Mouse (Mus musculus): Measurements from ENCODE around the gene Arfip1. TPM values are rescaled to one million over a fixed set of nuclear protein-coding genes. Genes with fewer than 3 reads are reported as not detected.

Gene Arfip1
- polyA plus RNA-seq, 1 experiment from 2014 or later, result 74.1 TPM

DNA sequence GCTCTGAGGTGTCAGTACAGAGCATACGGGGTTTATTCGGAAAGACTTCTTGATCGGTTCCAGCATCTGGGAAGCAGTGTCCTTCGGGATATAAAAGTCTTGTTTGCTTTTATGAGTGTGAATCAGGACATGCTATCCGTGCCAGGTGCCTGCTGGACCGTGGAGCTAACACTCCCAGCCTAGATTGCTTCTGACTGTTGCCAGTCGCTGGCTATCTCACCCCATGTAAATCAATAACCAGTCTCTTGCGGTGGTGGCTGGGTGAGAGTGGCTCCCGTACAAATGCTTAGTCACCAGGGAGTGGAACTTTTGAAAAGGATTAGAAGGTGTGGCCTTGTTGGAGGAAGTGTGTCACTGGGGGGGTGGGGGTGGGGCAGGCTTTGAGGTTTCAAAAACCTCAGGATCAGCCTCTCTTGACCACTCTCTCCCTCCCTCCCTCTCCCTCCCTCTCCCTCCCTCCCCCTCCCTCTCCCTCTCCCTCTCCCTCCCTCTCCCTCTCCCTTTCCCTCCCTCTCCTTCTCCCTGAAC lies 27.8 kb upstream of the Arfip1 start:
- 65% methylated on average over 9 of the region's 9 CpGs for WGBS
- peak; percentile 66; the same call in 1 of the 2 replicates for ATAC-seq (ENCODE audit: insufficient read depth, low FRiP score)

GRCm38 (mm10) chr3:84603212-84603611 lies 20.8 kb upstream of the Arfip1 start:
- Histone ChIP-seq H3K4me2 (ENCODE audit: low read depth, low read length) (no peak overlapping the region), H3K4me1 (ENCODE audit: control insufficient read depth, insufficient read depth, low read length) (no peaks in the 10 kb centered on the region)

More for the DNA sequence above, 27.8 kb upstream of the Arfip1 start:
- Histone ChIP-seq H3K4me3 (replicated peaks; ENCODE audit: low read length) (no peak overlapping the region), H3K4me2 (ENCODE audit: low read depth, low read length) (no peak overlapping the region), H3K9ac (ENCODE audit: low read length) (no peak overlapping the region), H3K27me3 (ENCODE audit: control insufficient read depth, insufficient read depth, low read length) (no peaks in the 10 kb centered on the region), H3K9me3 (replicated peaks; ENCODE audit: control insufficient read depth, low read length) (no peaks in the 10 kb centered on the region; the same call in 1 of the 2 replicates), H3K4me1 (ENCODE audit: control insufficient read depth, insufficient read depth, low read length) (no peaks in the 10 kb centered on the region), H3K27ac (ENCODE audit: low read length) (no peak overlapping the region), H3K36me3 (ENCODE audit: control insufficient read depth, insufficient read depth, low read length) (no peaks in the 10 kb centered on the region)

DNA sequence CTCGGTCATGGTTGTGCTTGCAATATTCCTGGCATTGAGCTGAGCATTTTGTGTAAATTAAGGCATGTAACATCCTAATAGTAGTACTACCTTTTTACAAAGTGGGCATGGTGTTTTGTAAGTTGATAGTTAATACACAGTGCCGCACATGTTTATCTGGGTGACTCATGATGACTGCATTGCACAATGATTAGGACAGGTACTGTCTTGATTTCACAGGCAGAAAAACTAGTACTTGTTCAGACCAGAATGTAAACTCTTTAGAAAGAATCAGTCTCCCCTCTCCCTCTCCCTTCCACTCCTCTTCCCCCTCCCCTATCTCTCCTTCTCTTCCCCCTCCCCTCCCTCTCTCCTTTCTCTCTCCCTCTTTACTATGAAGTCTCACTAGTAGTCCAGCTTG lies 20.3 kb upstream of the Arfip1 start:
- Histone ChIP-seq H3K4me2 (ENCODE audit: low read depth, low read length) (no peak overlapping the region), H3K27ac (ENCODE audit: low read length) (peak overlapping the region; percentile 88), H3K9me3 (replicated peaks; ENCODE audit: control insufficient read depth, low read length) (no peaks in the 10 kb centered on the region; the same call in 1 of the 2 replicates), H3K4me1 (ENCODE audit: control insufficient read depth, insufficient read depth, low read length) (no peaks in the 10 kb centered on the region), H3K9ac (ENCODE audit: low read length) (no peak overlapping the region), H3K27me3 (ENCODE audit: control insufficient read depth, insufficient read depth, low read length) (no peaks in the 10 kb centered on the region), H3K4me3 (replicated peaks; ENCODE audit: low read length) (no peak overlapping the region), H3K36me3 (ENCODE audit: control insufficient read depth, insufficient read depth, low read length) (no peaks in the 10 kb centered on the region)
- WGBS, result 68% methylated on average over 2 of the region's 2 CpGs
- ATAC-seq (ENCODE audit: insufficient read depth, low FRiP score), result no peak; the same call in 1 of the 2 replicates

More at GRCm38 (mm10) chr3:84603212-84603611, 20.8 kb upstream of the Arfip1 start:
- no peak for ATAC-seq (ENCODE audit: insufficient read depth, low FRiP score)
- 44% methylated on average over 9 of the region's 9 CpGs for WGBS
- no peaks in the 10 kb centered on the region for H3K36me3 ChIP-seq (ENCODE audit: control insufficient read depth, insufficient read depth, low read length)
- no peaks in the 10 kb centered on the region for H3K27me3 ChIP-seq (ENCODE audit: control insufficient read depth, insufficient read depth, low read length)
- no peaks in the 10 kb centered on the region; the same call in 1 of the 2 replicates for H3K9me3 ChIP-seq (replicated peaks; ENCODE audit: control insufficient read depth, low read length)
- no peak overlapping the region for H3K4me3 ChIP-seq (replicated peaks; ENCODE audit: low read length)
- H3K9ac ChIP-seq (ENCODE audit: low read length), result no peak overlapping the region
- peak overlapping the region; percentile 88 for H3K27ac ChIP-seq (ENCODE audit: low read length)

GRCm38 (mm10) chr3:84601870-84602495 lies 19.6 kb upstream of the Arfip1 start:
- H3K4me3 ChIP-seq (replicated peaks; ENCODE audit: low read length), result no peak overlapping the region
- no peaks in the 10 kb centered on the region for H3K27me3 ChIP-seq (ENCODE audit: control insufficient read depth, insufficient read depth, low read length)
- 72% methylated on average over 9 of the region's 9 CpGs for WGBS
- H3K4me1 ChIP-seq (ENCODE audit: control insufficient read depth, insufficient read depth, low read length), result no peaks in the 10 kb centered on the region
- H3K36me3 ChIP-seq (ENCODE audit: control insufficient read depth, insufficient read depth, low read length), result no peaks in the 10 kb centered on the region
- H3K4me2 ChIP-seq (ENCODE audit: low read depth, low read length), result no peak overlapping the region
- ATAC-seq (ENCODE audit: insufficient read depth, low FRiP score), result peak; percentile 65; the same call in 1 of the 2 replicates
- H3K27ac ChIP-seq (ENCODE audit: low read length), result peak overlapping the region; percentile 88
- no peak overlapping the region for H3K9ac ChIP-seq (ENCODE audit: low read length)
- no peaks in the 10 kb centered on the region; the same call in 1 of the 2 replicates for H3K9me3 ChIP-seq (replicated peaks; ENCODE audit: control insufficient read depth, low read length)

DNA sequence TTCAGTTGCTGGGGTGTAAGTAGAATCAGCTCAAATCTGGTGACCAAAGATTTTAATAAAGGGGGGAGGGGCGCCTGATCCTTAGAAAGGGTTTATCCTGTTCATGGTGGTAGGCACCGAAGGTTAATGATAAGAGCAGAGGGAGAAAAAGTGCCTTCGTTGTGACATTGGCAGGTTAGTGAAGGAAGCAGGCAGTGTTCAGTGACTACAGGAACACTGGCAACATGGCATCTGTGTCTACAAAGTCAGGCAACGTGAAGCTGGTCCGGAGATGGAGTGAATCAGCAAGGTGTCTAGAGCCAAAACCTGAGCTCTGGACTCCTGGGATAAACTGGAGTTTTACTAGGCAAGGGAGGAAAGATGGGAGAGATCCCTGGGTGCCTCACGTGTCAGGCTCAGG lies 16.3 kb upstream of the Arfip1 start:
- no peaks in the 10 kb centered on the region for H3K9me3 ChIP-seq (replicated peaks; ENCODE audit: control insufficient read depth, low read length)
- H3K9ac ChIP-seq (ENCODE audit: low read length), result no peak overlapping the region
- no peak overlapping the region for H3K4me2 ChIP-seq (ENCODE audit: low read depth, low read length)
- no peaks in the 10 kb centered on the region for H3K36me3 ChIP-seq (ENCODE audit: control insufficient read depth, insufficient read depth, low read length)
- H3K4me1 ChIP-seq (ENCODE audit: control insufficient read depth, insufficient read depth, low read length), result peaks cover 8% of the 10 kb centered on the region; the same call in 1 of the 2 replicates
- no peak overlapping the region for H3K4me3 ChIP-seq (replicated peaks; ENCODE audit: low read length)
- no peak for ATAC-seq (ENCODE audit: insufficient read depth, low FRiP score)
- H3K27me3 ChIP-seq (ENCODE audit: control insufficient read depth, insufficient read depth, low read length), result no peaks in the 10 kb centered on the region; the same call in 1 of the 2 replicates
- peak overlapping the region; percentile 25; the same call in 1 of the 2 replicates for H3K27ac ChIP-seq (ENCODE audit: low read length)
- WGBS, result 80% methylated on average over 6 of the region's 6 CpGs

GRCm38 (mm10) chr3:84597996-84598734 lies 15.7 kb upstream of the Arfip1 start:
- Histone ChIP-seq H3K4me2 (ENCODE audit: low read depth, low read length) (no peak overlapping the region), H3K36me3 (ENCODE audit: control insufficient read depth, insufficient read depth, low read length) (no peaks in the 10 kb centered on the region), H3K4me3 (replicated peaks; ENCODE audit: low read length) (no peak overlapping the region), H3K4me1 (ENCODE audit: control insufficient read depth, insufficient read depth, low read length) (peaks cover 8% of the 10 kb centered on the region; the same call in 1 of the 2 replicates), H3K9ac (ENCODE audit: low read length) (no peak overlapping the region), H3K27ac (ENCODE audit: low read length) (peak overlapping the region; percentile 86), H3K27me3 (ENCODE audit: control insufficient read depth, insufficient read depth, low read length) (no peaks in the 10 kb centered on the region; the same call in 1 of the 2 replicates), H3K9me3 (replicated peaks; ENCODE audit: control insufficient read depth, low read length) (no peaks in the 10 kb centered on the region)
- ATAC-seq (ENCODE audit: insufficient read depth, low FRiP score), result peak; percentile 59
- WGBS, result 65% methylated on average over 6 of the region's 6 CpGs

GRCm38 (mm10) chr3:84595677-84596234 lies 13.3 kb upstream of the Arfip1 start:
- 41% methylated on average over 5 of the region's 5 CpGs for WGBS
- Histone ChIP-seq H3K27ac (ENCODE audit: low read length) (peak overlapping the region; percentile 78), H3K36me3 (ENCODE audit: control insufficient read depth, insufficient read depth, low read length) (no peaks in the 10 kb centered on the region), H3K4me1 (ENCODE audit: control insufficient read depth, insufficient read depth, low read length) (peaks cover 8% of the 10 kb centered on the region; the same call in 1 of the 2 replicates), H3K4me3 (replicated peaks; ENCODE audit: low read length) (peak overlapping the region; percentile 36), H3K9ac (ENCODE audit: low read length) (no peak overlapping the region), H3K9me3 (replicated peaks; ENCODE audit: control insufficient read depth, low read length) (no peaks in the 10 kb centered on the region), H3K4me2 (ENCODE audit: low read depth, low read length) (peak overlapping the region; percentile 63), H3K27me3 (ENCODE audit: control insufficient read depth, insufficient read depth, low read length) (no peaks in the 10 kb centered on the region; the same call in 1 of the 2 replicates)
- no peak for ATAC-seq (ENCODE audit: insufficient read depth, low FRiP score)

- Histone ChIP-seq H3K9me3 (replicated peaks; ENCODE audit: control insufficient read depth, low read length) (no peaks in the 10 kb centered on the region), H3K4me1 (ENCODE audit: control insufficient read depth, insufficient read depth, low read length) (peaks cover 8% of the 10 kb centered on the region; the same call in 1 of the 2 replicates), H3K36me3 (ENCODE audit: control insufficient read depth, insufficient read depth, low read length) (no peaks in the 10 kb centered on the region), H3K27ac (ENCODE audit: low read length) (peak overlapping the region; percentile 86), H3K27me3 (ENCODE audit: control insufficient read depth, insufficient read depth, low read length) (no peaks in the 10 kb centered on the region; the same call in 1 of the 2 replicates), H3K4me2 (ENCODE audit: low read depth, low read length) (peak overlapping the region; percentile 63), H3K9ac (ENCODE audit: low read length) (peak overlapping the region; percentile 60), H3K4me3 (replicated peaks; ENCODE audit: low read length) (peak overlapping the region; percentile 36)
- ATAC-seq (ENCODE audit: insufficient read depth, low FRiP score), result peak; percentile 58; the same call in 1 of the 2 replicates
- WGBS, result 5% methylated on average over 23 of the region's 23 CpGs
Observed at GRCm38 (mm10) chr3:84594894-84595676, 12.7 kb upstream of the Arfip1 start.

Data from stomach, embryonic 16.5 days (tissue).